Mouse (Mus musculus): Measurements from ENCODE around the gene OR5BS1P. TPM values are rescaled to one million over a fixed set of nuclear protein-coding genes. Genes with fewer than 3 reads are reported as not detected.
"Not testable (repeated sequence)": the region's sequence is repeated elsewhere in the genome, so short reads cannot be mapped to it uniquely, and the experiment has no call there.

The OR5BS1P gene
- polyA plus RNA-seq (2011; ENCODE audit: insufficient read length, low read depth, missing spikeins), result not detected in 2 replicates

- H3K27ac ChIP-seq (ENCODE audit: insufficient read depth, low read length), result no peak within 1 kb of the TSS
- no peak for TF ChIP-seq POLR2A (IDR thresholded peaks at IDR 0.05; ENCODE audit: low read depth, low read length)
- no peak for TF ChIP-seq CTCF (IDR thresholded peaks at IDR 0.05; ENCODE audit: borderline replicate concordance, insufficient read depth, low read length)
These were observed at the start of gene OR5BS1P for GRCm38 (mm10) chr15:98469596-98469995. Gene OR5BS1P (plus strand): TSS chr15:98469896.

GRCm38 (mm10) chr15:98420897-98421296 is 48.8 kb upstream of the OR5BS1P start:
- no peak overlapping the region for H3K27ac ChIP-seq (ENCODE audit: insufficient read depth, low read length)
- H3K4me1 ChIP-seq (ENCODE audit: control insufficient read depth, insufficient read depth, low read length), result no peaks in the 10 kb centered on the region
- no peak overlapping the region for H3K4me3 ChIP-seq (ENCODE audit: insufficient read depth, low read length)
- no peak for TF ChIP-seq POLR2A (IDR thresholded peaks at IDR 0.05; ENCODE audit: low read depth, low read length)

More at GRCm38 (mm10) chr15:98469596-98469995, at the start of gene OR5BS1P:
- Histone ChIP-seq H3K4me3 (ENCODE audit: insufficient read depth, low read length) (no peak within 1 kb of the TSS), H3K4me1 (ENCODE audit: control insufficient read depth, insufficient read depth, low read length) (no peaks in the 10 kb centered on the region)

- no peak overlapping the region for H3K4me3 ChIP-seq (ENCODE audit: insufficient read depth, low read length)
- H3K4me1 ChIP-seq (ENCODE audit: control insufficient read depth, insufficient read depth, low read length), result no peaks in the 10 kb centered on the region
- no peak overlapping the region for H3K27ac ChIP-seq (ENCODE audit: insufficient read depth, low read length)
- TF ChIP-seq POLR2A (IDR thresholded peaks at IDR 0.05; ENCODE audit: low read depth, low read length) (no peak), CTCF (IDR thresholded peaks at IDR 0.05; ENCODE audit: borderline replicate concordance, insufficient read depth, low read length) (no peak)
These were observed 45.4 kb upstream of the OR5BS1P start for GRCm38 (mm10) chr15:98424326-98424725.

- Histone ChIP-seq H3K27ac (ENCODE audit: insufficient read depth, low read length) (no peak overlapping the region), H3K4me1 (ENCODE audit: control insufficient read depth, insufficient read depth, low read length) (no peaks in the 10 kb centered on the region), H3K4me3 (ENCODE audit: insufficient read depth, low read length) (no peak overlapping the region)
- no peak for TF ChIP-seq CTCF (IDR thresholded peaks at IDR 0.05; ENCODE audit: borderline replicate concordance, insufficient read depth, low read length)
- no peak for TF ChIP-seq POLR2A (IDR thresholded peaks at IDR 0.05; ENCODE audit: low read depth, low read length)
These were observed 44.9 kb upstream of the OR5BS1P start for GRCm38 (mm10) chr15:98424753-98425152.

- H3K27ac ChIP-seq (ENCODE audit: insufficient read depth, low read length), result no peak overlapping the region
- H3K4me1 ChIP-seq (ENCODE audit: control insufficient read depth, insufficient read depth, low read length), result no peaks in the 10 kb centered on the region
- H3K4me3 ChIP-seq (ENCODE audit: insufficient read depth, low read length), result no peak overlapping the region
- TF ChIP-seq POLR2A (IDR thresholded peaks at IDR 0.05; ENCODE audit: low read depth, low read length), result no peak
- TF ChIP-seq CTCF (IDR thresholded peaks at IDR 0.05; ENCODE audit: borderline replicate concordance, insufficient read depth, low read length), result no peak
These were observed 44.5 kb upstream of the OR5BS1P start for GRCm38 (mm10) chr15:98425188-98425587.

GRCm38 (mm10) chr15:98430925-98431324 is 38.8 kb upstream of the OR5BS1P start, which contains the start of gene Olfr282:
Gene Olfr282 (plus strand): TSS chr15:98431225.
- H3K4me3 ChIP-seq (ENCODE audit: insufficient read depth, low read length); H3K27ac ChIP-seq (ENCODE audit: insufficient read depth, low read length); H3K4me1 ChIP-seq (ENCODE audit: control insufficient read depth, insufficient read depth, low read length): not testable (repeated sequence)

- TF ChIP-seq CTCF (IDR thresholded peaks at IDR 0.05; ENCODE audit: borderline replicate concordance, insufficient read depth, low read length) (no peak), POLR2A (IDR thresholded peaks at IDR 0.05; ENCODE audit: low read depth, low read length) (no peak)
These were observed 25.1 kb upstream of the OR5BS1P start for GRCm38 (mm10) chr15:98444561-98444960.

GRCm38 (mm10) chr15:98448521-98448920 is 21.2 kb upstream of the OR5BS1P start:
- H3K4me1 ChIP-seq (ENCODE audit: control insufficient read depth, insufficient read depth, low read length), result no peaks in the 10 kb centered on the region
- no peak for TF ChIP-seq POLR2A (IDR thresholded peaks at IDR 0.05; ENCODE audit: low read depth, low read length)
- no peak for TF ChIP-seq CTCF (IDR thresholded peaks at IDR 0.05; ENCODE audit: borderline replicate concordance, insufficient read depth, low read length)

More at GRCm38 (mm10) chr15:98444561-98444960, 25.1 kb upstream of the OR5BS1P start:
- Histone ChIP-seq H3K4me3 (ENCODE audit: insufficient read depth, low read length) (no peak overlapping the region), H3K27ac (ENCODE audit: insufficient read depth, low read length) (no peak overlapping the region), H3K4me1 (ENCODE audit: control insufficient read depth, insufficient read depth, low read length) (no peaks in the 10 kb centered on the region)

GRCm38 (mm10) chr15:98452288-98452687 is 17.4 kb upstream of the OR5BS1P start, which contains the start of gene Olfr281:
Gene Olfr281 (plus strand): TSS chr15:98452588.
- H3K4me3 ChIP-seq (ENCODE audit: insufficient read depth, low read length), result no peak within 1 kb of the TSS
- no peaks in the 10 kb centered on the region for H3K4me1 ChIP-seq (ENCODE audit: control insufficient read depth, insufficient read depth, low read length)
- no peak for TF ChIP-seq POLR2A (IDR thresholded peaks at IDR 0.05; ENCODE audit: low read depth, low read length)
- TF ChIP-seq CTCF (IDR thresholded peaks at IDR 0.05; ENCODE audit: borderline replicate concordance, insufficient read depth, low read length), result no peak
- H3K27ac ChIP-seq (ENCODE audit: insufficient read depth, low read length), result no peak within 1 kb of the TSS

More at GRCm38 (mm10) chr15:98448521-98448920, 21.2 kb upstream of the OR5BS1P start:
- Histone ChIP-seq H3K4me3 (ENCODE audit: insufficient read depth, low read length) (no peak overlapping the region), H3K27ac (ENCODE audit: insufficient read depth, low read length) (no peak overlapping the region)

GRCm38 (mm10) chr15:98471539-98471938 is 1.8 kb downstream of the OR5BS1P start:
- Histone ChIP-seq H3K27ac (ENCODE audit: insufficient read depth, low read length) (no peak overlapping the region), H3K4me1 (ENCODE audit: control insufficient read depth, insufficient read depth, low read length) (no peaks in the 10 kb centered on the region), H3K4me3 (ENCODE audit: insufficient read depth, low read length) (no peak overlapping the region)
- TF ChIP-seq POLR2A (IDR thresholded peaks at IDR 0.05; ENCODE audit: low read depth, low read length) (no peak), CTCF (IDR thresholded peaks at IDR 0.05; ENCODE audit: borderline replicate concordance, insufficient read depth, low read length) (no peak)

- Histone ChIP-seq H3K4me3 (ENCODE audit: insufficient read depth, low read length) (no peak overlapping the region), H3K4me1 (ENCODE audit: control insufficient read depth, insufficient read depth, low read length) (no peaks in the 10 kb centered on the region), H3K27ac (ENCODE audit: insufficient read depth, low read length) (no peak overlapping the region)
- TF ChIP-seq POLR2A (IDR thresholded peaks at IDR 0.05; ENCODE audit: low read depth, low read length), result no peak
- TF ChIP-seq CTCF (IDR thresholded peaks at IDR 0.05; ENCODE audit: borderline replicate concordance, insufficient read depth, low read length), result no peak
These were observed 5.3 kb downstream of the OR5BS1P start for GRCm38 (mm10) chr15:98474958-98475357.
